11 mouse cellular contexts compared by ENCODE assay signal in the genomic region with DNA sequence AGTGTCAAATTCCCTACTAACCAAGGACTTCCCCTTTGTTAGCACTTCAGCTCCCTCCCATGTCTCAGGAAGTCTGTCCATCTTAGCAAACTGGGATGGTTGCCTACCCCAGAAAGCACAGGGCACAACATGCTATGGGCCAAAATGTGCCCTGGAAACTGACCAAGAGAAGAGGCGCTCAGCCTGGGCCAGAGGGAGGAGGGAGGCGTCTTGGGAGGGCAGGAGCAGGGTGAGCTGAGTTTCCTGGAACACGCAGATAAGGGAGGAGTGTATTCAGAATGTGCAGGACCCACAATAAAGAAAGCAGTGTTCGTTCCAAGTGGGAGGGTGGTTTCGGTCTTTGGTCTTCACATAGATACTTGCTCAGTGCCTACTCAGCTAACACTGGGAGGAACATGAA. TPM values are rescaled to one million over a fixed set of nuclear protein-coding genes. Genes with fewer than 3 reads are reported as not detected.
DNase-seq lines count a peak whose midpoint lies in the region; ATAC-seq and TF ChIP-seq lines count a peak whose summit lies in the region.
"Had no signal": no experiment of that assay in that cellular context is flagged by ENCODE, and none has a peak within 500 bp of the region (broad histone marks: within the 10 kb centered on the region; RNA-seq: fewer than 3 reads in every experiment).

No protein-coding gene starts in this region.

- peak; percentile 26; the same call in 1 of the 2 replicates for TF ChIP-seq POLR2A in heart, adult 2 months (IDR thresholded peaks at IDR 0.05; ENCODE audit: insufficient read depth, low read depth, low read length)

- intact Hi-C loops in heart, adult 2 months (cut with DNase I), result no loop called here
- intact Hi-C loops in gastrocnemius, postnatal 14 days (cut with DNase I; ENCODE audit: low total_unique reads), result loop anchor here (10.0 kb wide), 1 partner anchor 208 kb away; no protein-coding TSS in a partner anchor

- H3K9me3 ChIP-seq in heart, embryonic 10.5 days, result no peaks in the 10 kb centered on the region
- no peaks in the 10 kb centered on the region for H3K9me3 ChIP-seq in liver, postnatal 0 days (ENCODE audit: low read length)
- H3K9me3 ChIP-seq: stomach, embryonic 15.5 days had no signal

- peak; percentile 62; the same call in 1 of the 2 replicates for TF ChIP-seq EP300 in heart, adult 2 months (IDR thresholded peaks at IDR 0.05; ENCODE audit: insufficient read depth, low read depth, low read length)
- no peak for TF ChIP-seq EP300 in liver, postnatal 0 days (IDR thresholded peaks at IDR 0.05; ENCODE audit: low read depth)

- H3K4me3 ChIP-seq in heart, adult 2 months, result no peak overlapping the region
- no peak overlapping the region for H3K4me3 ChIP-seq in heart, embryonic 10.5 days
- no peak overlapping the region for H3K4me3 ChIP-seq in liver, postnatal 0 days (ENCODE audit: low read depth, low read length)
- H3K4me3 ChIP-seq: stomach, embryonic 15.5 days had no signal

- WGBS in heart, adult 2 months, result 15% methylated on average over 5 of the region's 5 CpGs
- WGBS in heart, embryonic 10.5 days, result 57% methylated on average over 5 of the region's 5 CpGs
- 53% methylated on average over 5 of the region's 5 CpGs for WGBS in liver, postnatal 0 days (ENCODE audit: insufficient replicate concordance)

- peak; percentile 60 to 81 for DNase-seq in heart, adult 2 months
- DNase-seq in heart, embryonic 10.5 days (ENCODE audit: low spot score), result no peak
- DNase-seq in adipocyte (ENCODE audit: low spot score), result peak; percentile 93
- peak; percentile 62 for DNase-seq in gastrocnemius, postnatal 14 days
- DNase-seq in liver, postnatal 0 days, result no peak
- no peak for DNase-seq in left cerebral cortex, adult 18-20 months (ENCODE audit: low spot score in 2 of 2)
- DNase-seq in frontal cortex, postnatal 10 days (ENCODE audit: low spot score in 2 of 2), result no peak
- DNase-seq: kidney, postnatal 14 days; lung, postnatal 4 days had no signal

- no peak overlapping the region for H3K9ac ChIP-seq in heart, adult 2 months (ENCODE audit: low read depth, low read length)
- no peak overlapping the region; the same call in 1 of the 2 replicates for H3K9ac ChIP-seq in liver, postnatal 0 days (replicated peaks)
- H3K9ac ChIP-seq: stomach, embryonic 15.5 days had no signal

- peak; percentile 25; the same call in 1 of the 2 replicates for ATAC-seq in liver, postnatal 0 days
- ATAC-seq in activated CD4-positive, CD25-positive, alpha-beta regulatory T cell, adult 4 months, result no peak

- H3K27me3 ChIP-seq in heart, adult 2 months (ENCODE audit: control insufficient read depth, insufficient read depth, low read length), result no peaks in the 10 kb centered on the region
- no peaks in the 10 kb centered on the region for H3K27me3 ChIP-seq in heart, embryonic 10.5 days (ENCODE audit: insufficient read depth, poor library complexity, severe bottlenecking)
- no peaks in the 10 kb centered on the region for H3K27me3 ChIP-seq in liver, postnatal 0 days (ENCODE audit: insufficient read depth, low read length)
- H3K27me3 ChIP-seq: stomach, embryonic 15.5 days had no signal

- no peak overlapping the region for H3K4me2 ChIP-seq in liver, postnatal 0 days (ENCODE audit: low read depth, low read length)
- H3K4me2 ChIP-seq: stomach, embryonic 15.5 days had no signal

- peaks cover 15% of the 10 kb centered on the region for H3K4me1 ChIP-seq in heart, adult 2 months (ENCODE audit: control insufficient read depth, insufficient read depth, low read length)
- peaks cover 43% of the 10 kb centered on the region for H3K4me1 ChIP-seq in heart, embryonic 10.5 days
- peaks cover 12% of the 10 kb centered on the region for H3K4me1 ChIP-seq in liver, postnatal 0 days (ENCODE audit: insufficient read depth)

- peak overlapping the region; percentile 26; the same call in 1 of the 2 replicates for H3K27ac ChIP-seq in heart, adult 2 months
- no peak overlapping the region for H3K27ac ChIP-seq in heart, embryonic 10.5 days
- no peak overlapping the region for H3K27ac ChIP-seq in liver, postnatal 0 days (ENCODE audit: low read depth)

- no peaks in the 10 kb centered on the region; the same call in 1 of the 2 replicates for H3K79me2 ChIP-seq in heart, adult 2 months (replicated peaks; ENCODE audit: control insufficient read depth, insufficient read depth, low read length)

- TF ChIP-seq CTCF in heart, adult 2 months (IDR thresholded peaks at IDR 0.05), result no peak
- no peak for TF ChIP-seq CTCF in liver, postnatal 0 days (IDR thresholded peaks at IDR 0.05; ENCODE audit: low read depth)

- H3K36me3 ChIP-seq in heart, adult 2 months (ENCODE audit: control insufficient read depth, insufficient read depth, low read length), result peaks cover 4% of the 10 kb centered on the region; the same call in 1 of the 2 replicates
- peaks cover 84% of the 10 kb centered on the region for H3K36me3 ChIP-seq in heart, embryonic 10.5 days
- peaks cover 34% of the 10 kb centered on the region for H3K36me3 ChIP-seq in liver, postnatal 0 days (replicated peaks; ENCODE audit: insufficient read depth, low read length)

RNA-seq across cellular contexts. Expression of a gene that starts 5.3 kb away (rescaled TPM):
- 100 to 1,000 TPM; 119 to 132 TPM for total RNA-seq in heart, adult 2 months (2021)
- polyA plus RNA-seq in heart, adult 2 months (2012; rRNA removed), result 146 and 266 TPM in 2 replicates
- polyA plus RNA-seq in heart, embryonic 10.5 days (2016; fragmentation: Nextera tagmentation; extraction: Ambion mirVana), result 80.6 and 102 TPM in 2 replicates
- total RNA-seq in gastrocnemius, postnatal 14 days (2021), result 10 to 100 TPM; 69.8 to 87.0 TPM
- 7.3 and 8.2 TPM in 2 replicates for polyA plus RNA-seq in liver, postnatal 0 days (2015; fragmentation: Nextera tagmentation; extraction: Ambion mirVana)
- total RNA-seq in left cerebral cortex, adult 18-20 months (2021), result 10 to 100 TPM; 66.0 to 69.4 TPM
- polyA plus RNA-seq in activated CD4-positive, CD25-positive, alpha-beta regulatory T cell, adult 4 months (2017; shearing (Covaris generic)), result 10 to 100 TPM in 1 of 2 experiments, 1 to 10 TPM in 1; 7.8 to 14.8 TPM

RNA-seq across cellular contexts. Expression of a gene that starts 10.0 kb away (rescaled TPM):
- 1 to 10 TPM; 8.1 to 8.3 TPM for total RNA-seq in heart, adult 2 months (2021)
- polyA plus RNA-seq in heart, adult 2 months (2012; rRNA removed), result 3.1 and 4.7 TPM in 2 replicates
- 14.2 and 14.9 TPM in 2 replicates for polyA plus RNA-seq in heart, embryonic 10.5 days (2016; fragmentation: Nextera tagmentation; extraction: Ambion mirVana)
- 1 to 10 TPM; 4.5 to 6.1 TPM for total RNA-seq in gastrocnemius, postnatal 14 days (2021)
- polyA plus RNA-seq in liver, postnatal 0 days (2015; fragmentation: Nextera tagmentation; extraction: Ambion mirVana), result 4.6 and 5.1 TPM in 2 replicates
- total RNA-seq in left cerebral cortex, adult 18-20 months (2021), result 10 to 100 TPM; 17.6 to 25.6 TPM
- 10 to 100 TPM; 21.7 to 33.7 TPM for polyA plus RNA-seq in activated CD4-positive, CD25-positive, alpha-beta regulatory T cell, adult 4 months (2017; shearing (Covaris generic))

RNA-seq across cellular contexts. Expression of a gene that starts 13.5 kb away (rescaled TPM):
- total RNA-seq in heart, adult 2 months (2021), result 10 to 100 TPM; 25.7 to 26.7 TPM
- 43.9 and 54.8 TPM in 2 replicates for polyA plus RNA-seq in heart, adult 2 months (2012; rRNA removed)
- 53.5 and 53.9 TPM in 2 replicates for polyA plus RNA-seq in heart, embryonic 10.5 days (2016; fragmentation: Nextera tagmentation; extraction: Ambion mirVana)
- total RNA-seq in gastrocnemius, postnatal 14 days (2021), result 10 to 100 TPM; 44.2 to 45.0 TPM
- 29.6 and 31.2 TPM in 2 replicates for polyA plus RNA-seq in liver, postnatal 0 days (2015; fragmentation: Nextera tagmentation; extraction: Ambion mirVana)
- 10 to 100 TPM; 20.9 to 23.1 TPM for total RNA-seq in left cerebral cortex, adult 18-20 months (2021)
- polyA plus RNA-seq in activated CD4-positive, CD25-positive, alpha-beta regulatory T cell, adult 4 months (2017; shearing (Covaris generic)), result 10 to 100 TPM; 68.7 to 92.7 TPM

RNA-seq across cellular contexts. Expression of a gene that starts 26.2 kb away (rescaled TPM):
- 1,000 to 10,000 TPM; 2,350 to 2,717 TPM for total RNA-seq in heart, adult 2 months (2021)
- polyA plus RNA-seq in heart, adult 2 months (2012; rRNA removed), result 1,522 and 1,780 TPM in 2 replicates
- 911 and 1,292 TPM in 2 replicates for polyA plus RNA-seq in heart, embryonic 10.5 days (2016; fragmentation: Nextera tagmentation; extraction: Ambion mirVana)
- 1,000 to 10,000 TPM; 1,175 to 1,382 TPM for total RNA-seq in gastrocnemius, postnatal 14 days (2021)
- 761 and 777 TPM in 2 replicates for polyA plus RNA-seq in liver, postnatal 0 days (2015; fragmentation: Nextera tagmentation; extraction: Ambion mirVana)
- 100 to 1,000 TPM; 410 to 481 TPM for total RNA-seq in left cerebral cortex, adult 18-20 months (2021)
- polyA plus RNA-seq in activated CD4-positive, CD25-positive, alpha-beta regulatory T cell, adult 4 months (2017; shearing (Covaris generic)), result 100 to 1,000 TPM; 315 to 368 TPM

RNA-seq across cellular contexts. Expression of a gene that starts 42.0 kb away (rescaled TPM):
- 1 to 10 TPM; 5.7 to 6.7 TPM for total RNA-seq in heart, adult 2 months (2021)
- polyA plus RNA-seq in heart, adult 2 months (2012; rRNA removed), result 19.1 and 23.3 TPM in 2 replicates
- polyA plus RNA-seq in heart, embryonic 10.5 days (2016; fragmentation: Nextera tagmentation; extraction: Ambion mirVana), result 17.4 and 21.8 TPM in 2 replicates
- total RNA-seq in gastrocnemius, postnatal 14 days (2021), result 1 to 10 TPM; 3.4 to 4.3 TPM
- 3.6 and 3.7 TPM in 2 replicates for polyA plus RNA-seq in liver, postnatal 0 days (2015; fragmentation: Nextera tagmentation; extraction: Ambion mirVana)
- 10 to 100 TPM; 28.9 to 33.5 TPM for total RNA-seq in left cerebral cortex, adult 18-20 months (2021)
- polyA plus RNA-seq in activated CD4-positive, CD25-positive, alpha-beta regulatory T cell, adult 4 months (2017; shearing (Covaris generic)), result 10 to 100 TPM; 25.1 to 29.3 TPM

Comparison
In these comparisons a context has a peak if more than half of its experiments do, and no peak if none do; other contexts are left out.
1. DNase-seq: peak in heart, adult 2 months (2 of 2), adipocyte (single experiment) and gastrocnemius, postnatal 14 days (single experiment); none in heart, embryonic 10.5 days (single experiment), liver, postnatal 0 days (single experiment), left cerebral cortex, adult 18-20 months (0 of 2) and frontal cortex, postnatal 10 days (0 of 2).